Mouse (Mus musculus) spleen, adult 12 weeks (tissue): ENCODE measurements around the gene Olfm1.

ENCODE experiments used
- DNase-seq: peaks from one replicate; pipeline ENCODE4 v3.0.0; 2022; ENCODE audit warnings: low spot score

Olfm1 gene

DNA sequence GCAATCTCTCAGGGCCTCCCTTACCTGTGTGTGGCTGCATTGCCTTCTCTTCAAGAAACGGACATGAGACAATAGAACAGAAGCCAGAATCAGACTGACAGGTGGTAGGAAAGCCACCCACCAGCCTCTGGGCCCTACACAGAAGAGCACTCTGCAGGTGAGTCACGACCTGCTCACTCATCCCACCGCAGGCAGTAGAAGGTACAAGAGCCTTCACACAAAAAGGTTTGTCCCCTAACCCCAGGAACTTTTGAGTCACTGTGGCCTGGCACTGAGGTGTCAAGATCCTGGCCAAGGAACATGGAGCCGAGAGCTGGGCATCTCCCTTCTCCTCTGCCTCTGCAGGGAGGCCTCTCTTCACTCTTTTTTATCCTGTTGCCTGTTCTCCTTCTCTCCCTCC lies 42.3 kb downstream of the Olfm1 start:
- DNase-seq = no peak

GRCm38 (mm10) chr2:28236447-28236846 lies 43.7 kb downstream of the Olfm1 start:
- no peak for DNase-seq

DNA sequence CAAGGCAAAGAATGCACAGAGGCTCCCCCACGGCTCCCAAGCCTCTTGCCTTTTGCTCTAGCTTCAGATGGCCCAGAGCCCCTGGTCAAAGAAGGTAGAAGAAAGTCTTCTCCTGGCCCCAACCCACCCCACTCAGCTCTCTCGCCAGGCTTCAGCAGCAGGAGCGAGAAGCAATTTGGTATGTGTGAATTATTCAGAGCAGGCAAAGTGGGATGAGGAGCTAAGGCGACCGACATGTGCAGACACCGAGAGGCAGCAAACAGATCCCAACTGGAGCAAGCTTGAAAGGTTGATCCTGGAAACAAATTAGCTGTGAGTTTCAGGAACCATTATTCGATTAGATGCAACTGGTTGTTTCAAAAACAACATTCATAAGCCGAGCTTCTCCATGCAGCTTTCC lies 46.8 kb downstream of the Olfm1 start:
- DNase-seq = no peak

GRCm38 (mm10) chr2:28240920-28241319 lies 48.1 kb downstream of the Olfm1 start:
- no peak for DNase-seq

DNA sequence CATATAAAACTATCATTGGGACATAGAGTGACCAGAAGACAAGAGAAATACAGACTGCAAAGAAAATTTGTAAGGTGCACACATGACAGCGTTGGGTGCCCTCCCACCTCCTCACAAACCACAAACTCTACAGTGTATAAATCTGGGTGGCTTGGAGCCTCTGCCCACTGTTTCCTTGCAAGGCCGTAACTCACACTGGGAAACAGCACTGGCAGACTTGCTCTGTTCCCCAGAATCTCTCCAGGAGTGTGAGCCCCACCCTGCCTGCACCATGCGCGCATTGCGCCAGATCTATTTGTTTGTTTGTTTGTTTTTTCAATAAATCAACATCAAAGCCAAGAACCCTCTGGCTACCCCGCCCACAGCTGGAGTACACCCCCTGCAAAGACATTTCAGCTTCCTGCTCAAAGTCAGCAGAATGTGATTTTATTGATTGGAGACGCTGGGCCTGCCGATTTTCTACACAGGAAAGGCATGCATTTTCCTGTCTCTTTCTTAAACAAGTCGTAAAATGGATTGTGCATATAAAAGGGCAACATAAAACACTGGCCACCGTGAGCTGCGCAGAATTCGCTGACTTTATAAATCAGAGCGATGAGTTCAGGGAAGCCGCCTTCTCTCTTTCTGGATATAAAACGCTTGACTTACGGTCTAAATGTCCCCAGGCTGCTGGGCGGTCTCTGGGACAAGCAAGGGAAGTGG lies 48.9 kb downstream of the Olfm1 start:
- DNase-seq = no peak

GRCm38 (mm10) chr2:28242222-28242543 lies 49.4 kb downstream of the Olfm1 start:
- no peak for DNase-seq

DNA sequence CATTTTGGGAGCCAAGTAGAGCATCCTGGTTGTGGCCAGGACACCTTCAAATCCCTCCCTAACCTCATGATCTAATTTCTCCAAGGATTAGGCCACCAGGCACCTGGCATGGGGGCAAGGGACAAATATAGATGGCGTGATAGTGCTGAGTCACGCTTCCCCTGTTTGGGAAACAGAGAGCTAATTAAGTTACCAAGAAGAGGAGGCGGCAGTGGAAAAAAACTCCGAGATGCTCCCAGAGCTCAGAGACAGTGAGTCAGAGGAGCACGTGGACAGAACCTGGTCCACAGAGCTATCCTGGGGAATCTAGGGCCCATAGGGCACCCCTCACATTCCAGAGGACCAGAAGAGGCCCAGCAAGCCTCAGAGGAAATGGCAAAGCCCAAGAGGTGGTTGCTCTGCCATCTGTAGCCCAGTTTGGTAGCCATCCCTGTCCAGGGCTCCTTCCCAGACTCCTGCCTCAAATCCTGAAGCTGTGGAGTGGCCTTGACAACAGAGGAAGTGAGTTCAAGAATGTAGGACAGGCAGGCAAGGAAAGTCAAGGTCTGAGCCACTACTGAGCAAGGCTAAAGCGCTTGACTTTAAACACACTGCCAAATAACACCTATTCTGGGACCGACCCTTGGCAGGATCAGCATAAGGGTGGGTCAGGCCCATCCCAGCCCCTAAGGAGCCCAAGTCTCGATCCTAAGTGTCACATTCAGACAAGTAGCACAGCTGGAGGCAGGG lies 52.0 kb downstream of the Olfm1 start:
- DNase-seq = no peak

GRCm38 (mm10) chr2:28246110-28246653 lies 53.4 kb downstream of the Olfm1 start:
- no peak for DNase-seq

DNA sequence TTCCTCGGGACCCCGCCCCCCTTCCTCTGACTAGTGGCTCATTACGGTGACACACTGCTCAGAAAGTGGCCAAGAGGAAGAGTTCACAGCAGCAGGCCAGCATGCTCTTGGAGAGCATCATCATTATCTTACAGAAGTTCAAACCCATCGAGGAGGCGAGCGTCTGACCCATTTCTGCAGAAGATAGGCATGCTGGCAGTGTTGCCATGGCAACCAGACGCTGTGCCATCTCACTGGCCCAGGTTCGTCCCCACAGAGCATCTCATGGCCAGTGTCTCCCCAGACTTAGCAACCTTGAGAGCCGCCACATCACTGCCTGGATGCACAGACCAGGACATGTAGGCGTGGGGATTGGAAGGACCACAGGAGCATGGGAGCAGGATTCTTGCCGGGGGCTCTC lies 54.3 kb downstream of the Olfm1 start:
- DNase-seq = no peak

DNA sequence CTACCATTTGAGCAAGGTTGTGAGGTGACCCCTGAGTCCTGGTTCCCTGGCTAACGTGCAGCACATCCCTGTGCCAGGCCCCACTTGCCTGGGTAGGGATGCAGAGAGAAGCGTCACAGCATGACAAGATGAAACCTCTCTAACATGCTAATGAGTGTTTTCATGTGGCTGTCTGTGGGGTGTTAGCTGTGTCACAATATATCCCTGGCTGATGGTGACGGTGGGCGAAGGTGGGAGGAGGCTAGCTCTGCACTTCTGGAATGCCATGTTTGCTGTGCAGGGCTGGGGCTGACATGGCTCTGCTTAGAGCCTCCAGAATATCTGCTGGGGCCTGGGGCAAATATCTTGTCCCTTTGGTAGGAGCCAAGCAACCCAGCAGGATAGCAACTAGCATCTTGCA lies 59.8 kb downstream of the Olfm1 start:
- no peak for DNase-seq

- DNase-seq = no peak
These were observed 63.2 kb downstream of the Olfm1 start for GRCm38 (mm10) chr2:28256029-28256428.

- no peak for DNase-seq
These were observed 68.6 kb downstream of the Olfm1 start for GRCm38 (mm10) chr2:28261438-28261837.

DNA sequence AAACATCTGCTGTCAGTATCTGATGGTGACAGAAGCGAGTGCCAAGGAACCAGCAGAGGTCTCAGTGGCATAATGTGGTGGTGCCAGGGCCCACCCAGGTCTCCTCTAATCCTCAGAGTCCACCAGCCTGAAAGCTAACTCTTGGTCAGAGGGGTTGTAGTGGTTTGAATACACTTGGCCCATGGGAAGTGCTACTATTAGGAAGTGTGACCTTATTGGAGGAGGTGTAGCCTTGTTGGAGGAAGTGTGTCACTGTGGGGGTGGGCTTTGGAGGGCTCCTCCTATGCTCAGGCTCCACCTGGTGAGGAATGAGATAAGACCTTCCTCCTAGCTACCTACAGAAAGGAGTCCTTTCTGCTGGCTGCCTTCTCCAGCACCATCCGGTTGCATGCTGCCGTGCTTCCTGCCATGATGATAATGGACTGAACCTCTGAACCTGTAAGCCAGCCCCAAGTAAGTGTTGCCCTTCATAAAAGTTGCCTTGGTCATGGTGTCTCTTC lies 75.0 kb downstream of the Olfm1 start:
- no peak for DNase-seq

DNA sequence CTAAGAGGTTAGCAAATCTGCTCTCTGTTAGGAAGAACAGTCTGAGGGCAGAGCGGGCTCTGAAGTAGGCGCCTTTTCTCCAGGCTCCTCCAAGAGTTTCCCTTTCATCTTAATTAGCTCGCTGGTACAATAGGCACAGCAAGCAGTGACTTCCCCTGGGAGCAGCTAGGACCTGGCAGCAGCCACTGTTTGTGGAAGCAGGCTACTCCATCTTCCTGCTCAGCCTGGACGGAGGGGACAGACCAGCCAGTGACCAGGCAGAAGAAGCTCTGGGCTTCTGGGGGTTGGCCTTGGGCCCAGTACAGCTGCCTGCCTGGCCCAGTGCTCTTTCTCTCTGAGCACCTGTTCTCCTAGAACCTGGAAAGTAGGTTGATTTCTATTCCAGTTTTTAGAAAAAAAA lies 77.8 kb downstream of the Olfm1 start:
- DNase-seq = no peak

DNA sequence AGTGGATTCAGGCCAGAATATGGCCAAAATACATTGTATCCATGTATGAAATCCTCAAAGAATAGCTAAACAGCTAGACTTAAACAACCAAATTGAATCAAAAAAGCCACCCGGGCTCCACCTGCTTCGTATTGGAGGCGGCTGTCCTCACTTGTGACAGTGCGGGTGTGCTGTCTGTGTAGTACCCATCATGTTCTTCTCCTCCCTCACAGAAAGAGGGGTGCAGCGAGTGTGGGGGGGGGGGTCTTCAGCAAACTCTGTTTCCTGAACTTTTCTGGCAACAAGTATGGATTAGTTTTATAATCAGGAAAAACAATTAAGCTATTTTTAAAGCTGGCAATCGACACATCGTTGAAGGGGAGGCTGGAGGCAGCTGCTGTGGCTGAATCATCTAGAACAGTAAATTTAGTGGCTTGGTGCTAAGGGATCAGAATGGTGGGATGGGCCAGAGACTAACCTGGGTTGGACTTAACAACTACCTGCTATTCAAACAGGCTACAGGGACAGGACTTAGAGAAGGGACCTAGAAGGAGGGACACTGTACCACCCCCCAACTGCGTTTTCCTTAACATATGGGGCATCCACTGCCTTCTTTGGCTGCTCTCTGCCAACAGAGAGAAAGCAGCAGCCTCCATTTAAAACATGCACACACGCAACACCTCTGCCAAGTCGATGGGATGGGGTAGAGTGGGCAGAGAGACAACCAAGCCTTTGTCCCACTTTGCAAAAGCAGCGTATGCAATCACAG lies 79.6 kb downstream of the Olfm1 start:
- DNase-seq = no peak

DNA sequence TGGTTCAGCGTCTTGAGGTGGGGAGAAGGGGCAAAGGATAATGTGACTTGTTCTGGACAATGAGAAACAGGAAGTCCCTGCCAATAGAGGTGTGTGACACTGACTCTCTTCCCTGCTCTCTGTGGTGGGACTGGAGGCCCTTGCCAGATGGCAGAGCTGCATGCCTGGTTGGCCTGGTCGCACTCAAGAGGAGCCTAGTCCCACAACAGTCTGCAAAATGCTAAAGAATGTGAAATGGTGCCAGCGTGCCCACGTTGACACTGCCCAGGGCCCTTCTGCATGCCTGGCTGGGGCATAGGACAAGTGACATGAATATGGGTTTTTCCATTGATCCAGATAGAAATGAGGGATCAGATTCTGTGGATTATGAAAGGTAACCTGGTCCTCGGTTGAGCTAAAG lies 81.2 kb downstream of the Olfm1 start:
- no peak for DNase-seq

DNA sequence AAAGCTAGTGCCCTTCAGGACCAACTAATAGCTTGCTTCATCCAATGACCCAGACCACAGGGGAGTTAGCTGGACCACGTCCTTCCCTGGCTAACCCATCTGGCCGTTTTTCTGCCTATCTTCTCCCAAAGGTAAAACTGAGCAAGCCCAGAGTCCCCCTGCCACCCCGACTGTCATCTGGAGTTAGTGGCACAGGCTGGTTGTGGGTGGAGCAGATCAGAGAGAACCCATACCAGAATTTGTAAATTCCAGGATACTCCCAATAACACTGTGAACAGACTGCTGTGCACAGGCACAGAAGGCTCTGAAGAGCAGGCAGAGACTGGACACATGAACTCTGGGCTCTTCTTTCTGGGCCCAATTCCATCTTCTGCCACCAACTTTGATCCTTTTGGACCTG lies 82.6 kb downstream of the Olfm1 start:
- DNase-seq = no peak

- DNase-seq = no peak
These were observed 85.4 kb downstream of the Olfm1 start for GRCm38 (mm10) chr2:28278150-28278549.

GRCm38 (mm10) chr2:28278853-28279252 lies 86.1 kb downstream of the Olfm1 start:
- no peak for DNase-seq
